Mouse (Mus musculus) forebrain, embryonic 10.5 days (tissue): ENCODE data around the gene Gpr75. TPM values are rescaled to one million over a fixed set of nuclear protein-coding genes. Genes with fewer than 3 reads are reported as not detected.

ENCODE experiments used
- polyA plus RNA-seq: library from polyadenylated mRNA; unstranded; fragments of >200 nt; fragmentation: Nextera tagmentation; extraction: Ambion mirVana; gene quantifications from 2 replicates; pipeline ENCODE4 v1.2.1, GENCODE M21; 2016

The Gpr75 gene
- polyA plus RNA-seq, 1 experiment from 2014 or later = 0.41 TPM

Other genes starting within 250 kb of the Gpr75 start
- gene Acyp2, start 235.8 kb upstream of the Gpr75 start, polyA plus RNA-seq = 6.4 and 7.7 TPM in 2 replicates
- gene Psme4, start 113.6 kb upstream of the Gpr75 start, polyA plus RNA-seq = 25.9 and 27.0 TPM in 2 replicates
- 26.2 and 28.7 TPM in 2 replicates for gene Asb3, start 58 bp downstream of the Gpr75 start, polyA plus RNA-seq
- gene Erlec1, start 69.0 kb downstream of the Gpr75 start, polyA plus RNA-seq = 7.8 and 8.4 TPM in 2 replicates
- gene Chac2, start 101.0 kb downstream of the Gpr75 start, polyA plus RNA-seq = 10.3 and 11.2 TPM in 2 replicates